Mouse (Mus musculus): ENCODE measurements at regions not wholly inside any gene's neighbourhood (a gene's known extent, or its start where the extent isn't known, plus 50 kb on each side); places are given as distances from the start of the nearest gene placed in this dataset.
A peak's percentile ranks its signal among the peaks of the same experiment; 100 is the strongest.

GRCm38 (mm10) chrX:41161544-41161943 lies 239.1 kb upstream of the Gria3 start:
- peak; percentile 3 for DNase-seq (ENCODE audit: low spot score)
